Mouse (Mus musculus): ENCODE results near the gene Fes. TPM values are rescaled to one million over a fixed set of nuclear protein-coding genes. Genes with fewer than 3 reads are reported as not detected.
A peak's percentile ranks its signal among the peaks of the same experiment; 100 is the strongest.

Gene Fes
- total and polyA plus RNA-seq, 2 experiments, result 4.6 to 9.6 TPM

GRCm38 (mm10) chr7:80357156-80357555 is 30.6 kb downstream of the Fes start:
- DNase-seq (ENCODE audit: extremely low read depth, low read depth, low spot score), result no peak

GRCm38 (mm10) chr7:80356351-80356750 is 31.4 kb downstream of the Fes start:
- Histone ChIP-seq H3K4me1 (ENCODE audit: control insufficient read depth, insufficient read depth, low read length) (no peaks in the 10 kb centered on the region), H3K27ac (replicated peaks; ENCODE audit: insufficient read depth, low read depth, low read length) (no peak overlapping the region), H3K36me3 (ENCODE audit: control insufficient read depth, insufficient read depth, low read length) (peaks cover 5% of the 10 kb centered on the region; the same call in 1 of the 2 replicates), H3K27me3 (ENCODE audit: control insufficient read depth, insufficient read depth, low read length) (no peaks in the 10 kb centered on the region), H3K79me2 (ENCODE audit: control insufficient read depth, insufficient read depth, low read length) (no peaks in the 10 kb centered on the region), H3K4me3 (ENCODE audit: insufficient read depth, low read depth, low read length) (no peak overlapping the region), H3K9ac (ENCODE audit: low read depth, low read length) (no peak overlapping the region)
- no peak for TF ChIP-seq CTCF (IDR thresholded peaks at IDR 0.05; ENCODE audit: low read depth, low read length)
- WGBS, result 96% methylated on average over 13 of the region's 13 CpGs
- DNase-seq (ENCODE audit: extremely low read depth, low read depth, low spot score), result no peak

More at GRCm38 (mm10) chr7:80357156-80357555, 30.6 kb downstream of the Fes start:
- no peaks in the 10 kb centered on the region for H3K27me3 ChIP-seq (ENCODE audit: control insufficient read depth, insufficient read depth, low read length)
- TF ChIP-seq POLR2A (IDR thresholded peaks at IDR 0.05; ENCODE audit: extremely low read depth, insufficient read depth, low read length) (no peak), CTCF (IDR thresholded peaks at IDR 0.05; ENCODE audit: low read depth, low read length) (no peak)
- H3K79me2 ChIP-seq (ENCODE audit: control insufficient read depth, insufficient read depth, low read length), result no peaks in the 10 kb centered on the region
- no peaks in the 10 kb centered on the region for H3K4me1 ChIP-seq (ENCODE audit: control insufficient read depth, insufficient read depth, low read length)
- 86% methylated on average over 8 of the region's 8 CpGs for WGBS
- no peak overlapping the region for H3K9ac ChIP-seq (ENCODE audit: low read depth, low read length)
- H3K36me3 ChIP-seq (ENCODE audit: control insufficient read depth, insufficient read depth, low read length), result peaks cover 6% of the 10 kb centered on the region; the same call in 1 of the 2 replicates
- no peak overlapping the region for H3K27ac ChIP-seq (replicated peaks; ENCODE audit: insufficient read depth, low read depth, low read length)
- H3K4me3 ChIP-seq (ENCODE audit: insufficient read depth, low read depth, low read length), result no peak overlapping the region

- Histone ChIP-seq H3K4me3 (ENCODE audit: insufficient read depth, low read depth, low read length) (no peak overlapping the region), H3K27ac (replicated peaks; ENCODE audit: insufficient read depth, low read depth, low read length) (no peak overlapping the region), H3K9ac (ENCODE audit: low read depth, low read length) (no peak overlapping the region), H3K36me3 (ENCODE audit: control insufficient read depth, insufficient read depth, low read length) (peaks cover 4% of the 10 kb centered on the region; the same call in 1 of the 2 replicates), H3K27me3 (ENCODE audit: control insufficient read depth, insufficient read depth, low read length) (no peaks in the 10 kb centered on the region), H3K79me2 (ENCODE audit: control insufficient read depth, insufficient read depth, low read length) (no peaks in the 10 kb centered on the region), H3K4me1 (ENCODE audit: control insufficient read depth, insufficient read depth, low read length) (no peaks in the 10 kb centered on the region)
- 89% methylated on average over 8 of the region's 8 CpGs for WGBS
- TF ChIP-seq CTCF (IDR thresholded peaks at IDR 0.05; ENCODE audit: low read depth, low read length), result no peak
- no peak for TF ChIP-seq POLR2A (IDR thresholded peaks at IDR 0.05; ENCODE audit: extremely low read depth, insufficient read depth, low read length)
- DNase-seq (ENCODE audit: extremely low read depth, low read depth, low spot score), result no peak
Measured at GRCm38 (mm10) chr7:80352920-80353319, 34.8 kb downstream of the Fes start.

GRCm38 (mm10) chr7:80350808-80351207 is 36.9 kb downstream of the Fes start:
- no peaks in the 10 kb centered on the region for H3K27me3 ChIP-seq (ENCODE audit: control insufficient read depth, insufficient read depth, low read length)
- TF ChIP-seq POLR2A (IDR thresholded peaks at IDR 0.05; ENCODE audit: extremely low read depth, insufficient read depth, low read length) (no peak), CTCF (IDR thresholded peaks at IDR 0.05; ENCODE audit: low read depth, low read length) (no peak)
- H3K4me1 ChIP-seq (ENCODE audit: control insufficient read depth, insufficient read depth, low read length), result no peaks in the 10 kb centered on the region
- no peak overlapping the region for H3K27ac ChIP-seq (replicated peaks; ENCODE audit: insufficient read depth, low read depth, low read length)
- H3K4me3 ChIP-seq (ENCODE audit: insufficient read depth, low read depth, low read length), result no peak overlapping the region
- H3K9ac ChIP-seq (ENCODE audit: low read depth, low read length), result no peak overlapping the region
- 76% methylated on average over 2 of the region's 2 CpGs for WGBS
- no peak for DNase-seq (ENCODE audit: extremely low read depth, low read depth, low spot score)
- no peaks in the 10 kb centered on the region for H3K79me2 ChIP-seq (ENCODE audit: control insufficient read depth, insufficient read depth, low read length)
- peaks cover 3% of the 10 kb centered on the region; the same call in 1 of the 2 replicates for H3K36me3 ChIP-seq (ENCODE audit: control insufficient read depth, insufficient read depth, low read length)

GRCm38 (mm10) chr7:80347670-80348586 is 39.8 kb downstream of the Fes start:
- H3K4me3 ChIP-seq (ENCODE audit: insufficient read depth, low read depth, low read length), result no peak overlapping the region
- H3K9ac ChIP-seq (ENCODE audit: low read depth, low read length), result no peak overlapping the region
- TF ChIP-seq POLR2A (IDR thresholded peaks at IDR 0.05; ENCODE audit: extremely low read depth, insufficient read depth, low read length) (no peak), CTCF (IDR thresholded peaks at IDR 0.05; ENCODE audit: low read depth, low read length) (no peak)
- H3K79me2 ChIP-seq (ENCODE audit: control insufficient read depth, insufficient read depth, low read length), result no peaks in the 10 kb centered on the region
- H3K27ac ChIP-seq (replicated peaks; ENCODE audit: insufficient read depth, low read depth, low read length), result no peak overlapping the region
- peaks cover 3% of the 10 kb centered on the region; the same call in 1 of the 2 replicates for H3K36me3 ChIP-seq (ENCODE audit: control insufficient read depth, insufficient read depth, low read length)
- peaks cover 4% of the 10 kb centered on the region; the same call in 1 of the 2 replicates for H3K4me1 ChIP-seq (ENCODE audit: control insufficient read depth, insufficient read depth, low read length)
- WGBS, result 90% methylated on average over 13 of the region's 13 CpGs
- no peak for DNase-seq (ENCODE audit: extremely low read depth, low read depth, low spot score)
- H3K27me3 ChIP-seq (ENCODE audit: control insufficient read depth, insufficient read depth, low read length), result no peaks in the 10 kb centered on the region

- H3K4me1 ChIP-seq (ENCODE audit: control insufficient read depth, insufficient read depth, low read length), result peaks cover 4% of the 10 kb centered on the region; the same call in 1 of the 2 replicates
- H3K79me2 ChIP-seq (ENCODE audit: control insufficient read depth, insufficient read depth, low read length), result no peaks in the 10 kb centered on the region
- no peak for TF ChIP-seq POLR2A (IDR thresholded peaks at IDR 0.05; ENCODE audit: extremely low read depth, insufficient read depth, low read length)
- no peak for TF ChIP-seq CTCF (IDR thresholded peaks at IDR 0.05; ENCODE audit: low read depth, low read length)
- no peak overlapping the region for H3K9ac ChIP-seq (ENCODE audit: low read depth, low read length)
- H3K27me3 ChIP-seq (ENCODE audit: control insufficient read depth, insufficient read depth, low read length), result no peaks in the 10 kb centered on the region
- peak; percentile 43 for DNase-seq (ENCODE audit: extremely low read depth, low read depth, low spot score)
- 40% methylated on average over 5 of the region's 5 CpGs for WGBS
- H3K27ac ChIP-seq (replicated peaks; ENCODE audit: insufficient read depth, low read depth, low read length), result no peak overlapping the region
- no peak overlapping the region for H3K4me3 ChIP-seq (ENCODE audit: insufficient read depth, low read depth, low read length)
- H3K36me3 ChIP-seq (ENCODE audit: control insufficient read depth, insufficient read depth, low read length), result peaks cover 3% of the 10 kb centered on the region; the same call in 1 of the 2 replicates
Measured at GRCm38 (mm10) chr7:80346830-80347229, 40.9 kb downstream of the Fes start.

All from liver, adult 2 months (tissue).